Mouse (Mus musculus): ENCODE data around the gene Cdc42se2. TPM values are rescaled to one million over a fixed set of nuclear protein-coding genes. Genes with fewer than 3 reads are reported as not detected.

Cdc42se2 gene
- polyA plus RNA-seq, 1 experiment from 2014 or later = 88.6 TPM

DNA sequence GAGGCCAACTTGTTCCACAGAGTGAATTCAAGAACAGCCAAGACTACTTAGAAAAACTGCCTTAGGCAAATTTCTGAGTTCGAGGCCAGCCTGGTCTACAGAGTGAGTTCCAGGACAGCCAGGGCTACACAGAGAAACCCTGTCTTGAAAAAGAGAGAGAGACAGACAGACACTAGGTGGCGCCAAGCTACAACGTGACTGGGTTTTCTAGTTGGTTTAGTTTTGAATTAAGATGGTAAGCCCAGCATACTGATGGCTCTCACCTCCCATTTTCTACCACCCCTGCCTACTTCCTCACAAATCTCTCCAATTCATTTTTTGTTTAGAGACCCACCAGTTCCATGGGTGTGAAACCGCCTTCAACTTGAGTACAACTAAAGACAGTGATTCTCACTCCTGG, 84.2 kb downstream of the Cdc42se2 start:
- H3K27me3 ChIP-seq (ENCODE audit: control insufficient read depth, insufficient read depth, low read length) = no peaks in the 10 kb centered on the region
- no peaks in the 10 kb centered on the region for H3K4me1 ChIP-seq (ENCODE audit: control insufficient read depth, insufficient read depth, low read length)
- no peak overlapping the region for H3K9ac ChIP-seq (replicated peaks; ENCODE audit: low read depth, low read length)
- H3K36me3 ChIP-seq (ENCODE audit: control insufficient read depth, insufficient read depth, low read length) = no peaks in the 10 kb centered on the region
- no peak overlapping the region for H3K27ac ChIP-seq (ENCODE audit: low read length)
- ATAC-seq (ENCODE audit: insufficient number of reproducible peaks, insufficient read depth, low FRiP score, low read depth) = no peak
- no peaks in the 10 kb centered on the region for H3K9me3 ChIP-seq (ENCODE audit: control insufficient read depth, low read depth, low read length)
- WGBS = 34% methylated on average over 4 of the region's 4 CpGs
- H3K4me2 ChIP-seq (replicated peaks; ENCODE audit: low read depth, low read length) = no peak overlapping the region
- no peak overlapping the region for H3K4me3 ChIP-seq (ENCODE audit: low read depth, low read length)

DNA sequence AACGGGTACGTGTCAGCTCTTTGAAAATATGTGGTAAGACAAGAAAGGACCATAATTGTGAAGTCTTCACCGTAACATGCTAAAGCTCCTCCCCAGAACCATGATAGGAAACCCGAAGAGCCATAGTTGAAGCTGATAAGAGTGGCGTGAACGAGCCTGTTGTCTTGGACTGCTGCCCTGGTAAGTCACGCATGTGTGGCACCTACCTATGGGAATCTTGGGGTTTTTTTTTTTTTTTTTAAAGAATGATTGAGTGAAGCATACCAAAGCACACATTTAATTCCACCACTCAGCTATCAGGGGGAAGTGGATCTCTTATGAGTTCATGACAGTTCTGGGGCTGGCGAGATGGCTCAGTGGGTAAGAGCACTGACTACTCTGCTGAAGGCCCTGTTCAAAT, 85.6 kb downstream of the Cdc42se2 start:
- Histone ChIP-seq H3K36me3 (ENCODE audit: control insufficient read depth, insufficient read depth, low read length) (peaks cover 9% of the 10 kb centered on the region; the same call in 1 of the 2 replicates), H3K4me1 (ENCODE audit: control insufficient read depth, insufficient read depth, low read length) (no peaks in the 10 kb centered on the region), H3K4me3 (ENCODE audit: low read depth, low read length) (no peak overlapping the region), H3K9ac (replicated peaks; ENCODE audit: low read depth, low read length) (no peak overlapping the region), H3K27ac (ENCODE audit: low read length) (no peak overlapping the region), H3K4me2 (replicated peaks; ENCODE audit: low read depth, low read length) (no peak overlapping the region), H3K9me3 (ENCODE audit: control insufficient read depth, low read depth, low read length) (no peaks in the 10 kb centered on the region), H3K27me3 (ENCODE audit: control insufficient read depth, insufficient read depth, low read length) (no peaks in the 10 kb centered on the region)
- 90% methylated on average over 8 of the region's 8 CpGs for WGBS
- ATAC-seq (ENCODE audit: insufficient number of reproducible peaks, insufficient read depth, low FRiP score, low read depth) = no peak

GRCm38 (mm10) chr11:54699972-54700371, 87.5 kb downstream of the Cdc42se2 start:
- H3K9ac ChIP-seq (replicated peaks; ENCODE audit: low read depth, low read length) = no peak overlapping the region
- no peak for ATAC-seq (ENCODE audit: insufficient number of reproducible peaks, insufficient read depth, low FRiP score, low read depth)
- no peak overlapping the region for H3K4me3 ChIP-seq (ENCODE audit: low read depth, low read length)
- whole genome bisulfite sequencing = 81% methylated on average over 3 of the region's 3 CpGs
- no peak overlapping the region for H3K27ac ChIP-seq (ENCODE audit: low read length)
- no peaks in the 10 kb centered on the region for H3K4me1 ChIP-seq (ENCODE audit: control insufficient read depth, insufficient read depth, low read length)
- peaks cover 18% of the 10 kb centered on the region for H3K36me3 ChIP-seq (ENCODE audit: control insufficient read depth, insufficient read depth, low read length)
- H3K9me3 ChIP-seq (ENCODE audit: control insufficient read depth, low read depth, low read length) = no peaks in the 10 kb centered on the region
- H3K4me2 ChIP-seq (replicated peaks; ENCODE audit: low read depth, low read length) = no peak overlapping the region
- no peaks in the 10 kb centered on the region for H3K27me3 ChIP-seq (ENCODE audit: control insufficient read depth, insufficient read depth, low read length)

DNA sequence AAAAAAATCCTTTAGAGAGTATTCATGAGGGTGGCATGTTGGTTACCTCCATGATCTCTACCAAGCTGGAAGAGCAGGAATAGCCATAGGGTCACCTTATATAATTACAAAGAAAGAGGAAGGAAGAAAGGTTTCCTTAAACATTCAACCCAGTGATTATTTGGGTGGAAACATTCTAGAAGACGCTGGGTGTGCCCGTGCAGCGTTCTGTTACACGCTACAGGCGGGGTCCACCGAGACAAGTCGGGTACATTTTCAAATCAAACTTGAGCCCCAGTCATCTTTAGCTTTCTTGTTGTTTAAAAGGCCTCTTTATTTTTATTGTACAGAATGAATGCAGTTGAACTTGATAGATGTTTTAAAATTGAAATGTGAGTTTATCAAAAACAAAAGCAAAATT, 88.8 kb downstream of the Cdc42se2 start:
- Histone ChIP-seq H3K4me2 (replicated peaks; ENCODE audit: low read depth, low read length) (no peak overlapping the region), H3K27me3 (ENCODE audit: control insufficient read depth, insufficient read depth, low read length) (no peaks in the 10 kb centered on the region), H3K4me1 (ENCODE audit: control insufficient read depth, insufficient read depth, low read length) (no peaks in the 10 kb centered on the region), H3K27ac (ENCODE audit: low read length) (no peak overlapping the region), H3K4me3 (ENCODE audit: low read depth, low read length) (no peak overlapping the region), H3K36me3 (ENCODE audit: control insufficient read depth, insufficient read depth, low read length) (peaks cover 22% of the 10 kb centered on the region), H3K9ac (replicated peaks; ENCODE audit: low read depth, low read length) (no peak overlapping the region), H3K9me3 (ENCODE audit: control insufficient read depth, low read depth, low read length) (no peaks in the 10 kb centered on the region)
- 92% methylated on average over 7 of the region's 7 CpGs for WGBS
- ATAC-seq (ENCODE audit: insufficient number of reproducible peaks, insufficient read depth, low FRiP score, low read depth) = no peak

DNA sequence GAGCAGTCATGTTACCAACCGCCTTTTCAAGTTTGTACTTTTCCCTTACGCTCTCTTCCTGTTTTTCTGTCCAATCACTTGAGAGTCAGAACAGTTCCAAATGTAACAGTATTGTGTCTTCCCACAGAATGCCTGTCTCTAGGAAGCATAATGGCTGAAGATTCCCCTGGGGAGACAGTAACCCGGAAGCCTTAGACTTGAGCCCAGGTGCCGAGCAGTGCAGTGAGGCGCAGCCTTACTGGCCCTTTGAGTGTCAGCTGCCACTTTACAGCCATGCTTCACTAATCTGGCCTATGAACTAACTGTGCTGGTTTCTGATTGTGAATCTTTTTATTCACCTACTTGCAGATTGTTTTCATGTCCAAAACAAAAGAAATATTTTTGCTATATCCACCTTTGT, 89.9 kb downstream of the Cdc42se2 start:
- Histone ChIP-seq H3K4me2 (replicated peaks; ENCODE audit: low read depth, low read length) (no peak overlapping the region), H3K4me1 (ENCODE audit: control insufficient read depth, insufficient read depth, low read length) (no peaks in the 10 kb centered on the region), H3K4me3 (ENCODE audit: low read depth, low read length) (no peak overlapping the region), H3K9ac (replicated peaks; ENCODE audit: low read depth, low read length) (no peak overlapping the region), H3K27ac (ENCODE audit: low read length) (no peak overlapping the region), H3K9me3 (ENCODE audit: control insufficient read depth, low read depth, low read length) (no peaks in the 10 kb centered on the region), H3K36me3 (ENCODE audit: control insufficient read depth, insufficient read depth, low read length) (peaks cover 22% of the 10 kb centered on the region), H3K27me3 (ENCODE audit: control insufficient read depth, insufficient read depth, low read length) (no peaks in the 10 kb centered on the region)
- no peak for ATAC-seq (ENCODE audit: insufficient number of reproducible peaks, insufficient read depth, low FRiP score, low read depth)
- 93% methylated on average over 5 of the region's 5 CpGs for WGBS

GRCm38 (mm10) chr11:54695951-54696350, 91.5 kb downstream of the Cdc42se2 start:
- H3K27me3 ChIP-seq (ENCODE audit: control insufficient read depth, insufficient read depth, low read length) = no peaks in the 10 kb centered on the region
- no peak for ATAC-seq (ENCODE audit: insufficient number of reproducible peaks, insufficient read depth, low FRiP score, low read depth)
- H3K27ac ChIP-seq (ENCODE audit: low read length) = no peak overlapping the region
- H3K4me3 ChIP-seq (ENCODE audit: low read depth, low read length) = no peak overlapping the region
- H3K9ac ChIP-seq (replicated peaks; ENCODE audit: low read depth, low read length) = no peak overlapping the region
- peaks cover 32% of the 10 kb centered on the region for H3K36me3 ChIP-seq (ENCODE audit: control insufficient read depth, insufficient read depth, low read length)
- H3K4me1 ChIP-seq (ENCODE audit: control insufficient read depth, insufficient read depth, low read length) = no peaks in the 10 kb centered on the region
- no peaks in the 10 kb centered on the region for H3K9me3 ChIP-seq (ENCODE audit: control insufficient read depth, low read depth, low read length)
- WGBS = 65% methylated on average over 4 of the region's 4 CpGs
- no peak overlapping the region for H3K4me2 ChIP-seq (replicated peaks; ENCODE audit: low read depth, low read length)

DNA sequence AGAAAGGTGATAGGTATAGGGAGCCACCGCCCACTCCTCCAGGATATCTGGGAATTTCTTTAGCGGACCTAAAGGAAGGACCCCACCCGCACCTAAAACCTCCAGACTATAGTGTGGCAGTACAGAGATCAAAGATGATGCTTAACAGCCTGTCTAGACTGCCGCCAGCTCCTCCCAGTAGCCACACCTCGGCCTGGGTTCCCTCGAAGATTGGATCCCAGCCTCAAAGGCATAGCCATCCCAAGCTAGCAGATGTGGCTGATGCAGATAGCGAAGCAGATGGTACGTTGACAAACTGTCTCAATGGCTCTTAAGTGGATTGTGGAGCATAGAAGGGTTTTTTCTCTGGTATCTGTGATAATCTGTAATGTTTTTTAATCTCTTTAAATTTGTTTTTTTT, 93.2 kb downstream of the Cdc42se2 start:
- no peak overlapping the region for H3K4me3 ChIP-seq (ENCODE audit: low read depth, low read length)
- WGBS = 80% methylated on average over 8 of the region's 8 CpGs
- no peak for ATAC-seq (ENCODE audit: insufficient number of reproducible peaks, insufficient read depth, low FRiP score, low read depth)
- H3K9ac ChIP-seq (replicated peaks; ENCODE audit: low read depth, low read length) = no peak overlapping the region
- H3K9me3 ChIP-seq (ENCODE audit: control insufficient read depth, low read depth, low read length) = no peaks in the 10 kb centered on the region
- H3K27me3 ChIP-seq (ENCODE audit: control insufficient read depth, insufficient read depth, low read length) = no peaks in the 10 kb centered on the region
- no peak overlapping the region for H3K27ac ChIP-seq (ENCODE audit: low read length)
- no peak overlapping the region for H3K4me2 ChIP-seq (replicated peaks; ENCODE audit: low read depth, low read length)
- H3K4me1 ChIP-seq (ENCODE audit: control insufficient read depth, insufficient read depth, low read length) = no peaks in the 10 kb centered on the region
- H3K36me3 ChIP-seq (ENCODE audit: control insufficient read depth, insufficient read depth, low read length) = peaks cover 39% of the 10 kb centered on the region

GRCm38 (mm10) chr11:54693696-54694095, 93.8 kb downstream of the Cdc42se2 start:
- H3K27ac ChIP-seq (ENCODE audit: low read length) = no peak overlapping the region
- WGBS = 89% methylated on average over 6 of the region's 6 CpGs
- H3K27me3 ChIP-seq (ENCODE audit: control insufficient read depth, insufficient read depth, low read length) = no peaks in the 10 kb centered on the region
- no peak overlapping the region for H3K4me2 ChIP-seq (replicated peaks; ENCODE audit: low read depth, low read length)
- peaks cover 39% of the 10 kb centered on the region for H3K36me3 ChIP-seq (ENCODE audit: control insufficient read depth, insufficient read depth, low read length)
- H3K4me1 ChIP-seq (ENCODE audit: control insufficient read depth, insufficient read depth, low read length) = no peaks in the 10 kb centered on the region
- H3K9ac ChIP-seq (replicated peaks; ENCODE audit: low read depth, low read length) = no peak overlapping the region
- no peak overlapping the region for H3K4me3 ChIP-seq (ENCODE audit: low read depth, low read length)
- ATAC-seq (ENCODE audit: insufficient number of reproducible peaks, insufficient read depth, low FRiP score, low read depth) = no peak
- H3K9me3 ChIP-seq (ENCODE audit: control insufficient read depth, low read depth, low read length) = no peaks in the 10 kb centered on the region

DNA sequence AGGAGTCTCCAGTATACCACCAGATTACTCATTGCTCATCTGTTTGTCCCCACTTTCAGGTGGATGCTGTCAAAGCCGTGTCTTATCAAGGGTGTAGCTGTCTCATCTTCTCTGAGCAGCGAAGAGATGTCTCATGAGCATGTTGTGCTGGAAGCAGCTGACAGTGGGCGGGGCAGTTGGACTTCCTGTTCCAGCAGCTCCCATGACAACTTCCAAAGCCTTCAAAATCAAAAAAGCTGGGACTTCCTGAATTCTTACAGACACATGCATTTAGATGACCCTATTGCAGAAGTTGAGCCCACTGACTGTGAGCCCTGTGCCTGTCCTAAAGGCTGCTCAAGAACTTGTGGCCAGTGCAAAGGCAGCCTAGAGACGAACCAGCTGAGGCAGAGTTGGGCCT, 96.3 kb downstream of the Cdc42se2 start:
- no peak for ATAC-seq (ENCODE audit: insufficient number of reproducible peaks, insufficient read depth, low FRiP score, low read depth)
- Histone ChIP-seq H3K27ac (ENCODE audit: low read length) (no peak overlapping the region), H3K4me2 (replicated peaks; ENCODE audit: low read depth, low read length) (no peak overlapping the region), H3K4me1 (ENCODE audit: control insufficient read depth, insufficient read depth, low read length) (no peaks in the 10 kb centered on the region), H3K36me3 (ENCODE audit: control insufficient read depth, insufficient read depth, low read length) (peaks cover 29% of the 10 kb centered on the region), H3K9ac (replicated peaks; ENCODE audit: low read depth, low read length) (no peak overlapping the region), H3K4me3 (ENCODE audit: low read depth, low read length) (no peak overlapping the region), H3K9me3 (ENCODE audit: control insufficient read depth, low read depth, low read length) (no peaks in the 10 kb centered on the region), H3K27me3 (ENCODE audit: control insufficient read depth, insufficient read depth, low read length) (no peaks in the 10 kb centered on the region)
- 73% methylated on average over 4 of the region's 4 CpGs for WGBS
